Mouse (Mus musculus): ENCODE measurements around the gene Ap1m1.

Ap1m1 gene

GRCm38 (mm10) chr8:72239499-72240402 lies at the start of gene Ap1m1:
Gene Ap1m1, plus strand, starts transcription at chr8:72240018.
- DNase-seq (ENCODE audit: low read depth) = peak; percentile 99

- peak; percentile 48 for DNase-seq (ENCODE audit: low read depth)
Observed at GRCm38 (mm10) chr8:72190215-72190539, 49.6 kb upstream of the Ap1m1 start.

DNA sequence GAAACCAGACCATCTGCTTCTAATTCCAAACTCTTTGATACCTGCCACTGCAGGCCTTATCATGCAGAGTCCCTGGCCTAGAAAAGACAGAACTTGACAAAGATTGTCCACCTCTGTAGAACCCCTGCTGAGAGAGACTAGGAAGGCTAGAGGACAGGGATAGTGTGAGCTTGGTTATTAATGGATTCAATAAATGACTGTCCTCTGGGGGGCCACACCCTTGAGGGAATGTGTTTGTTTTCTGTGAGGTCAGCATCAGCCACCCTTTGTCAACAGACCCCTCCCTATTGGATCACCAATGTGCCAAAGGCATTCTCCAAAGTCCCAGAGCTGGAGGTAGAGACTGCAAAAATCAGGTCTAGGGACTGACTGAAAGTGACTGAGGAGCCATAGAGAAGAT lies 47.8 kb upstream of the Ap1m1 start:
- DNase-seq (ENCODE audit: low read depth) = no peak

DNA sequence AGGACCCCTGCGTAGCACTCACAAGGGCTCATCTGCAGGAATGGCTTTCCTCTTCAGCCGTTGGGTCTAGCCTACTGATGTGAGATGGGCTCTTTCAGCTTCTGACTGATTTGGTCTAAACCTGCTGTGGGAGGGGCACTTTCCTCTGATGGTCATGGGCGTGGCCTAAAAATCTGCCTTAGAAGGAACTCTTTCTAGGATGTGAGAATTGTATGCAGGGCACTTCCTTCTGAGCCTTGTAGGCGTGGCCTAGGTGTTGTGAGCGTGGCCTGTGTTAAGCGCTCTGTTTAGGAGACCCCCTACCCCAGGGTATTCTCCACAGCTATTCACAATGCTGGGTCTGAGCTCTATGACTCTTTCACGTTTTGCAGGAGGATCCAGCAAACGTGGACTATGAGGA lies 41.8 kb upstream of the Ap1m1 start:
- no peak for DNase-seq (ENCODE audit: low read depth)

- DNase-seq (ENCODE audit: low read depth) = no peak
Observed at GRCm38 (mm10) chr8:72208582-72208981, 31.2 kb upstream of the Ap1m1 start.

GRCm38 (mm10) chr8:72210222-72210621 lies 29.6 kb upstream of the Ap1m1 start:
- DNase-seq (ENCODE audit: low read depth) = no peak

- peak; percentile 51 for DNase-seq (ENCODE audit: low read depth)
Observed at GRCm38 (mm10) chr8:72210710-72211109, 29.1 kb upstream of the Ap1m1 start.

GRCm38 (mm10) chr8:72211846-72212245 lies 28.0 kb upstream of the Ap1m1 start:
- no peak for DNase-seq (ENCODE audit: low read depth)

DNA sequence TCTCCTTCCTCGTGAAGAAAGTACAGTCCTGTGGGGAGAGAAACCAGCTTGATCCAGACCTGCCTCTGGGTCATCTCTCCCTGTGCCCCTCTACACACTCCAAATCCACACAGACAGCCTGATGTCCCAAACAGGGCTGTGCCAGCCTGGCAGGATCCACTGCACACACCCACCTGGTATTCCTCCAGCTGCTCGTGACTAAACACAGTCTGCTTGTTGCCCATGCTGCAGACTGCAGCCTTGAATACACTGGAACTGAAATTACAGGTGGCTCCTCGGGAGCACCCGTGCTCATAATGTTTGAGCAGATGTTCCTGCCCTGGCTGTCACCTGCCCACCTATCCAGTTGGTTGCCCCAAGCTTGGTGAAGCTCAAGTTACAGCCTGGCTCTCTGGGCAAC lies 27.1 kb upstream of the Ap1m1 start, which contains the start of gene Cib3:
Gene Cib3, minus strand, starts transcription at position 87 of the 400 bp plus-strand sequence.
- no peak for DNase-seq (ENCODE audit: low read depth)

DNA sequence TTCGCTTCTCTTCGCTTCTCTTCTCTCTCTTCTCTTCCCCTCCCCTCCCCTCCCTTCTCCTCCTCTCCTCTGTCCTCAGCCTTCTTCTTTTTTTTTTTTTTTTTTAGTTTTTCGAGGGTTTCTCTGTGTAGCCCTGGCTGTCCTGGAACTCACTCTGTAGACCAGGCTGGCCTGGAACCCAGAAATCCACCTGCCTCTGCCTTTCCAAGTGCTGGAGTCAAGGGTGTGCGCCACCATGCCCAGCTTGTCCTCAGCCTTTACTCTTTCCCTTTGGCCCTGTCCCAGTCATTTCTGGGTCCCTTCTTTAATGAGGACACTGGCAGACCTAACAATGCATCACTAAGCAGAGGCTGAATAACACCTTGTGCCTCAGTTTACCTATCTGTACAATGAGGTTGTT lies 26.3 kb upstream of the Ap1m1 start, which contains the start of gene Gm11034:
Gene Gm11034, minus strand, starts transcription at position 101 of the 400 bp plus-strand sequence.
- DNase-seq (ENCODE audit: low read depth) = no peak

GRCm38 (mm10) chr8:72215060-72215459 lies 24.8 kb upstream of the Ap1m1 start:
- DNase-seq (ENCODE audit: low read depth) = peak; percentile 73

DNA sequence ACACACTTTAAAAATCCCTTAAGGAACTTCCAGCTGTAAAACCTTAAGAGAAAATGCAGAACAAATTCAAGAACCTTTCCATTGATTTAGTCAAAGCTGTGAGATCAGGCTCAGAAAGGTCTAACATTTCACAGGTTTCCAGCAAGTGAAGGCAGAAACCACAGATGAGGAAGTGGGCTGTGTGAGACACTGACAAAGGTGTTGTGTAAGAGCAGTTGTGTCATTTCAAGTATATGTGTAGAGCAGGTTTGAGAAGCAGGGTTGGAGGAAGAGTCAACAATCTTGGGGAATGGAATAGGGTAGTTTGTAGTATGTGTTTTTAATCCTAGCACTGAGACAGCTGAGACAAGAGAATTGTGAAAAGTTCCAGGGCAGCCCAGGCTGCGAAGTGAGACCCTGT lies 23.9 kb upstream of the Ap1m1 start:
- DNase-seq (ENCODE audit: low read depth) = peak; percentile 72

GRCm38 (mm10) chr8:72218781-72219540 lies 20.9 kb upstream of the Ap1m1 start:
- no peak for DNase-seq (ENCODE audit: low read depth)

DNA sequence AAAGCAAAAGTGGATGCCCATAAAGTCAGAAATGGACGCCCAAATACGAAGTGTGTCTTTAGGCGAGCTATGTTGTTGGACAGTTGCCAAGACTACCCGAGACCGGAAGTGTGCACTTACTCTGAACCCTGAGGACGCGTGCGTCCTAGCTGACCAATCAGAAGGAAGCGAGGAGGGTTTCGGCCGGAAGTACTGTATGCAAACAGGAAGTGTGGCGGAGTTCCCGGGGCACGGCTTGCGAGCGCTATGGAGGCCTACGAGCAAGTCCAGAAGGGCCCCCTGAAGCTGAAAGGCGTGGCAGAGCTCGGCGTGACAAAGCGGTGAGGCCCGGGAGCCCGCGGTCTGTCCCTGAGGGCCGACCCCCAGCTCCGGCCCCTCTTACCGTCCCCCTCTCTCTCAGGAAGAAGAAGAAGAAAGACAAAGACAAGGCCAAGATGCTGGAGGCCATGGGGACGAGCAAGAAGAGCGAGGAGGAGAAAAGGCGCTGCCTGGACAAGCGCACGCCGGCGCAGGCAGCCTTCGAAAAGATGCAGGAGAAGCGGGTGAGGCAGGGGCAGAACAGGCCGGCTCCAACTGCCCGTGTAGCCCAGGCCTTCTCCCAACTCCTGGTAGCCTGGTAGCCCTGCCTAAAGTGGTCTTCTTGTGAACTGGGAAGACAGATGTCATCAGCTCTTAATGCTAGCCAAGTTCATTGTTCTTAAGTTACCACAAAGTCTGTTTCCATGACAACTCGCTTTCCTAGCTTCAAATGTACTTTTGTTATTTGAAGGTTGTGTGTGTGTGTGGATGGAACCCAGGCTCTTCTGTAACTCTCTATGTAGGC lies 20.1 kb upstream of the Ap1m1 start, which contains the start of gene Fam32a:
Gene Fam32a, plus strand, starts transcription at position 190 of the 823 bp plus-strand sequence.
- peak; percentile 97 for DNase-seq (ENCODE audit: low read depth)

GRCm38 (mm10) chr8:72220758-72221157 lies 19.1 kb upstream of the Ap1m1 start:
- DNase-seq (ENCODE audit: low read depth) = no peak

DNA sequence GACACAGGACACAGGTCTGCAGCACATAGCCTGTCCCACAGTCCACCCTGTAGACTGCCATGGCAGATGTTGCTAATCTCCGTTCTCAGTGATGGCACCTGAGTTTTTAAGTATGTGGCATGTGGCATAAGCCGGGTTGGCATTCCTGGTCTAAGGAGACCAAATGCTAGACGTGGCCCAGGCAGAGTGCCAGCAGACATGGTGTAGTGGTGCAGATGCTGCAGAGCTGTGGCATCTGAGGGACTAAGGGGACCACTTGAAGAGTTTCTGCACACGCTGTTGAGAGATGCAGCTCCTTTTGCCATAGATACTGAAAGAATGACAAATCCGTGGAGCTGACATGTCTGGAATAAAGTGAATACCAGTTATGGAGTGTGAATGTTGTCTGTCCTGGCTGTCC lies 17.2 kb upstream of the Ap1m1 start:
- DNase-seq (ENCODE audit: low read depth) = no peak

GRCm38 (mm10) chr8:72240403-72240763 lies 565 bp downstream of the Ap1m1 start:
- no peak for DNase-seq (ENCODE audit: low read depth)

GRCm38 (mm10) chr8:72240951-72241350 lies 1.1 kb downstream of the Ap1m1 start:
- no peak for DNase-seq (ENCODE audit: low read depth)

DNA sequence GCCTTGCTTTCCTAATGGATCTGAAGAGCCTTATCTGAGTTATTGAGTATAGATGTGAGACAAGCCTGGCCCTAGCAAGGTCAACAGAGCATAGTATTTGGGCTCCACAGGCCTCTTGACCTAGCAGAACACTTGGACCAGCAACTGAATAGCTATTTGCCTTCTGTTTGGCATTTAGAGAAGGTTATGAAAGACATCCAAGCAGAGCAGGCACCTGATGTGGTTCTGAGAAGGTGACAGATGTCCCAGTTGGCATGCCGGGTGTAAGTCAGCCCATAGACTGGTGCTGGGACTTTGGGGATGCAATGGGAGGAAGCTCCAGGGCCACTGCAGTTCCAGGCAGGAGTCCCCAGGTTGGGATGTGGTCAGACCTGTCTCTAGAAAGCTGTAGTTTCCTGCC lies 2.4 kb downstream of the Ap1m1 start:
- no peak for DNase-seq (ENCODE audit: low read depth)

GRCm38 (mm10) chr8:72244610-72245009 lies 4.8 kb downstream of the Ap1m1 start:
- no peak for DNase-seq (ENCODE audit: low read depth)

GRCm38 (mm10) chr8:72257171-72257901 lies 17.5 kb downstream of the Ap1m1 start:
- peak; percentile 54 for DNase-seq (ENCODE audit: low read depth)

GRCm38 (mm10) chr8:72257902-72258238 lies 18.1 kb downstream of the Ap1m1 start:
- no peak for DNase-seq (ENCODE audit: low read depth)
